Mouse (Mus musculus) heart, postnatal 4 days (tissue): Measurements from ENCODE around the gene Pde7b. TPM values are rescaled to one million over a fixed set of nuclear protein-coding genes. Genes with fewer than 3 reads are reported as not detected.

Source experiments
- DNase-seq: peaks from one replicate; pipeline ENCODE4 v3.0.0; 2021
- total RNA-seq, 2 experiments: library from RNA; stranded (reverse); gene quantifications; 2 replicates each; pipeline ENCODE4 v1.2.3; 2021

The Pde7b gene
- total RNA-seq, 2 experiments from 2014 or later, result 26.5 to 26.8 TPM

- peak; percentile 31 for DNase-seq
Measured at GRCm38 (mm10) chr10:20361542-20362449, 363.1 kb downstream of the Pde7b start.

GRCm38 (mm10) chr10:20348894-20349293, 376.0 kb downstream of the Pde7b start:
- no peak for DNase-seq

Other genes with a start within 250 kb of the Pde7b start
- 1 to 10 TPM; 4.3 to 4.8 TPM for gene Ahi1, start 227.5 kb upstream of the Pde7b start, total RNA-seq